Mouse (Mus musculus) kidney, adult 9 months (tissue): Measurements from ENCODE around the gene Cmpk1.
A peak's percentile ranks its signal among the peaks of the same experiment; 100 is the strongest.
"Not testable (repeated sequence)": the region's sequence is repeated elsewhere in the genome, so short reads cannot be mapped to it uniquely, and the experiment has no call there.

ENCODE experiments used
- DNase-seq: peaks from one replicate; pipeline ENCODE4 v3.0.0; 2022

The Cmpk1 gene

GRCm38 (mm10) chr4:114986591-114987432, at the start of gene Cmpk1:
Cmpk1 (minus strand) TSS chr4:114987241.
- peak; percentile 87 for DNase-seq

GRCm38 (mm10) chr4:115035043-115035442, 48.0 kb upstream of the Cmpk1 start:
- DNase-seq, result no peak

- no peak for DNase-seq
Measured at GRCm38 (mm10) chr4:115019997-115020396, 33.0 kb upstream of the Cmpk1 start.

- no peak for DNase-seq
Measured at GRCm38 (mm10) chr4:115014276-115014675, 27.2 kb upstream of the Cmpk1 start.

GRCm38 (mm10) chr4:115000429-115000795, 13.4 kb upstream of the Cmpk1 start:
- no peak for DNase-seq

GRCm38 (mm10) chr4:114999773-115000428, 12.9 kb upstream of the Cmpk1 start, which contains the start of gene Stil:
Stil (plus strand) TSS chr4:115000159.
- peak; percentile 97 for DNase-seq

DNA sequence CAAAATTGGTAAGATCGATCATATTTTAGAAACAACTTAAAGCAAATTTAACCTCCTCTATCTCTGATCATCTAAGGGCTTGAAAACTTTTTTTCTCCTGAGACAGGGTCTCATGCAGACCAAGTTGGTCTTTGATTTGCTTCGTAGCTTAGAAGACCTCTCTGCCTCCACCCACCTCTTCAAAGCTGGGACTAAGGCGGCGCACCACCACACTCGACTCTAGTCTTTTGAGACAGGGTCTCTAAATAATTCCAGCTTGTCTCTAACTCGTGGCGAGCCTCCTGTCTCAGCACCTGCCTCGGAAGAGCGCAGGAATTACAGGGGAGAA, 12.4 kb upstream of the Cmpk1 start:
- DNase-seq, result no peak

- DNase-seq, result peak; percentile 55
Measured at GRCm38 (mm10) chr4:114997051-114997450, 10.0 kb upstream of the Cmpk1 start.

DNA sequence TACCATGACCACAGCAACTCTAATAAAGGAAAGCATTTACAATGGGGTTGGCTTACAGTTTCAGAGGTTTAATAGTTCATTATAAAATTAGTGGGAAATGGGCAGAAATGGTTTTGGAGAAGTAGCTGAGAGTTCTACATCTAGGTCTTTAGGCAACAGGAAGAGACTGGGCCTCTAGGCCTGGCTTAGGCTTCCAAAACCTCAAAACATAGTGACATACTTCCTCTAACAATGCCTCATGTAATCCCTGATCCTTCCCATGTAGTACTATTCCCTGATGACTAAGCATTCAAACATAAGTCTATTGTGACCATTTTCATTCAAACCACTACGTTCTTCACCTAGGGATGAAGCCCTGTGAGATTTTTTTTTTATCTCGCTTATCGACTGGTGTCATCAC, 7.2 kb upstream of the Cmpk1 start:
- DNase-seq, result no peak

- peak; percentile 8 for DNase-seq
Measured at GRCm38 (mm10) chr4:114986211-114986590, 840 bp downstream of the Cmpk1 start.

- DNase-seq, result peak; percentile 40
Measured at GRCm38 (mm10) chr4:114983020-114983419, 4.0 kb downstream of the Cmpk1 start.

DNA sequence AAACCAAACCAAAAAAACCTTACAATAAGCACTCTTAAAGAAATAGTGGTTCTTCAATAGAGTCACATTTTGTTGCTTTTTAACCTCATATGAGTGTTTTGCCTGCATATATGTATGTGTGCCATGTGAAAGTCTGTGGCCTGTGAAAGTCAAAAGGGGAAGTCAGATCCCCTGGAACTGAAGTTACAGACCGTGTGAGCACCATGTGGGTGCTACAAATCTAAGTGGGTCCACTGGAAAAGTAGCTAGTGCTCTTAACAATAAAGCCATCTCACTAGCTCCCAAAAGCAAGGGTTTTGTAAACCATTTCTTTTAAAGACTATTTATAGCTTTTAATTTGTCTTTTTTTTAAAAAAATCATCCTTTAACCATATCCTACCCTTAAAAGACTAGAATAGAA, 4.4 kb downstream of the Cmpk1 start:
- no peak for DNase-seq

GRCm38 (mm10) chr4:114973229-114973740, 13.8 kb downstream of the Cmpk1 start:
- no peak for DNase-seq

- DNase-seq, result no peak
Measured at GRCm38 (mm10) chr4:114970736-114971135, 16.3 kb downstream of the Cmpk1 start.

DNA sequence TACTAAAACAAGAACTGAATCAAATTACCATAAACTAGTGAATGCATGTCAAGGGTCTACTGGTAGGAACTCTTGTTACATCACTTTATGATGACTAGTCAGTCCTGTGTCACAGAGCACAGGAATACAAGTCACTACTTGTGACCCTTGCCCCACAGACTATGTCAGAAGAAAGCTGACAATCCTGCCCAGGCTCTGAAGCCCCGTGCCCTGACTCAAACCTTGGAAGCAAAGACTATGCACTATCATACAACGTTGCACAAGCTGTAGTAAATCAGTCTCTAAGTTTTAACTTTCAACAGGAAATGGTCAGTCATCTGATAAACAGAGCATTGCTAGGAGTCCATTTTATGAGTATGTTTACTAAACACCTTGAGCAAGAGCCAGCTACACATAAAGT, 26.2 kb downstream of the Cmpk1 start:
- not testable (repeated sequence) for DNase-seq

DNA sequence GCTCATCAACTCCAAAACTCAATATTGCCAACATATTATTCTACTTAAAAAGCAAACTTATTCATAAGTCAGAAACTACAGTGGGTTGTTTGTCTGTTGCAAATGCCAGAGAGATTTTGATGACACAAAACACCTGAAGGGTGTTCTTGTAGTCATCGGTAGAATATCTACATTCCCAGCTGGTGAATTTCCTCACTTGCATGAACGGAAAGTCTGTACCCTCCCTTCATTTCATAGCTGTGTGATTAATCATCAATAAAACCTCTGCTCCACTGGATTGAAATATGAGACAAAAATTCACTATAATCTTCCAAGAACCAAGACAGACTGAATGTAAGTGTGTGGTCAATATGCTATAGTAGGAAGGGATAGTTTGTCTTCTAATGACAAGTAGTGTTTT, 27.5 kb downstream of the Cmpk1 start:
- no peak for DNase-seq

DNA sequence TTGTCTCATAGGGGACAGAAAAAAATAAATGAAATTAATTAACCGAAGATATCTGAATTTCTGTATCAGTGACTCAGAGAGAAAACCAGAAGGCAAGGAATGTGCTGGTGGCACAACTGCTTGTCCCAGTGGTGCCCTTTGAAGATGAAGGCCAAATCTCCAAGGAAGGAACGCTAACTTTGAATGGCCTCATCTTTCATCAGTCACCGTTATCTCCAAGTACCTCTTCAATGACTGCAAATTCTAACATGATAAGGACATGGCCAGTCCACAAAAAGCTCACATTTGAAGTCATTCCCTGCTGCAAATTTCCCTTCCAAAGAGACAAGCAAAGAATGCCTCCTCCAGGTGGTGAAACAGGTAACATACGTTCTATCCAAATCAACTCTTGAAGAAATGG, 28.3 kb downstream of the Cmpk1 start:
- DNase-seq, result no peak

- DNase-seq, result no peak
Measured at GRCm38 (mm10) chr4:114958231-114958630, 28.8 kb downstream of the Cmpk1 start.

- DNase-seq, result peak; percentile 27
Measured at GRCm38 (mm10) chr4:114957403-114957802, 29.6 kb downstream of the Cmpk1 start.

DNA sequence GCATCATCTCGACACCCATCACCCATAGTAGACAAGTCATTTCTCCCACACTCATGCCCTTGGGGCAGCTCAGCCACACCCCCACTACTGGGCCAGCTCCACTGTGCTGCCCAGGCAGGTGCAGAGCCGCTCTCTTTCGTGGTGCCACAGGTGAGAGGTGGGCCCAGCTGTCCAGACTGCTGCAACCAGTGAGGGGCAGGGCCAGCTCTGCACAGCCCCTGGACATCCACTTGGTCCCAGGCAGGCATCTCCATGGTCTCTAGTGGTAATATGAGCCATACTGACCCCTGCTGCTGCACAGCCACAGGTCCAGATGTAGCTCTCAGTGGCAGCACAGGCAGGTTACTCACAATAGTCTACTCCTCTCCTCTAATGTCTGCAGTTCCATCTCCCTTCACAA, 33.9 kb downstream of the Cmpk1 start:
- DNase-seq, result no peak

DNA sequence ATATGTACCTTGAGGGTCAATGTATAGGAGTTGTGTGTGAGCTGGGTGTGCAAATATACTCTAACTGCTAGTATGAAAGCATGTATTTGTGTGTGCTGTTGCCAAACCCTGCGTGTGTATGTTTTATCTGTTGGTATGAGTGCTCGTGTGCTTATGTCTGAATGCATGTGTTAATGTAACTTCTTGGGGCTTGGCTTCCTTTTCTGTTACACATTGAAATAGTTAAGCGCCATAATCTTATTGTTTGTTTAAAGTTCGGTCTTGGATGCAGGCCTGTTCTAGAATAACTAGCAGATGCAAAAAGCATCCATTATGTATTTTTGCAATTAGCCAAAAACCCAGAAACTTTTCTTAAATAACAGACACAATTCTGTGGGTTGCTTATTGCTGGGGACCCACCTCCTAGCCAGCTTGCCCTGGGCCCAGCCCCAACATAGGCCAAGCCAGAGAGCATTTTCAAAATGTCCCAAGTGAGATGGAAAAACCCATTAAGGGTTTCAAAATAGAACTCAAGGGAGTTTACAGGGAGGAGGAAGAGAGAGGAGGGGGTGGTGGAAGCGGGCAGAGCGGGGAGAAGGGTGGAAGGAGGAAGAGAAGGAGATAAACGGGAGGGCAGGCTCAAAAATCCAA, 39.1 kb downstream of the Cmpk1 start:
- no peak for DNase-seq

GRCm38 (mm10) chr4:114947395-114947794, 39.6 kb downstream of the Cmpk1 start:
- DNase-seq, result peak; percentile 83

DNA sequence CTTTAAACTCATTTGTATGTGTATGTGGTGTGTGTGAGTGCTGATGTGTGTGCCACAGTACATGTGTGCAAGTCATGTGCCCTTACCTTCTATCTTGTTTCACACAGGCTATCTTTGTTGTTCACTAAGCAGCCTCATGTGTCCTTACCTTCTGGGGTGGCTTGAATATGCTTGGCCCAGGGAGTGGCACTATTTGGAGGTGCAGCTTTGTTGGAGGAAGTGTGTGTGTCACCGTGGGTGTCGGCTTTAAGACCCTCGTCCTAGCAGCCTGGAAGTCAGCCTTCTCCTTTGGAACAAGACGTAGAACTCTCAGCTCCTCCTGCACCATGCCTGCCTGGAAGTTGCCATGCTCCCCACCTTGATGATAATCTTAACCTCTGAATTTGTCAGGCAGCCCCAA, 40.6 kb downstream of the Cmpk1 start:
- no peak for DNase-seq

- no peak for DNase-seq
Measured at GRCm38 (mm10) chr4:114945021-114945420, 42.0 kb downstream of the Cmpk1 start.
